Mouse (Mus musculus) frontal cortex, adult 2 months (tissue): ENCODE results near the gene AL731706.2. TPM values are rescaled to one million over a fixed set of nuclear protein-coding genes. Genes with fewer than 3 reads are reported as not detected.
A peak's percentile ranks its signal among the peaks of the same experiment; 100 is the strongest.
"Not testable (repeated sequence)": the region's sequence is repeated elsewhere in the genome, so short reads cannot be mapped to it uniquely, and the experiment has no call there.

Experiments
- DNase-seq, 2 experiments: peaks; one replicate each; pipeline ENCODE4 v3.0.0; 2022; ENCODE audit warnings: low spot score in 1 of 2; ENCODE audit errors: extremely low spot score in 1 of 2
- polyA plus RNA-seq: library from polyadenylated mRNA; depleted of rRNA; stranded (reverse); fragments of >200 nt; gene quantifications from 2 replicates; pipeline ENCODE4 v1.2.3, GENCODE M21; 2012; rRNA removed

The AL731706.2 gene
- 24.0 TPM in 1 of 2 replicates, not detected in the other for polyA plus RNA-seq

GRCm38 (mm10) chr2:136885579-136885978, at the start of gene AL731706.2:
AL731706.2 (minus strand) TSS chr2:136885679.
- no peak for DNase-seq

GRCm38 (mm10) chr2:136921003-136921408, 35.5 kb upstream of the AL731706.2 start:
- peak; percentile 34 to 61 for DNase-seq

- DNase-seq = no peak
Measured at GRCm38 (mm10) chr2:136920257-136920993, 34.9 kb upstream of the AL731706.2 start.

GRCm38 (mm10) chr2:136919433-136919832, 34.0 kb upstream of the AL731706.2 start:
- DNase-seq = peak in 1 of 2 experiments; percentile 11

- DNase-seq = peak in 1 of 2 experiments; percentile 57
Measured at GRCm38 (mm10) chr2:136914334-136914902, 28.9 kb upstream of the AL731706.2 start.

- no peak for DNase-seq
Measured at GRCm38 (mm10) chr2:136913021-136913420, 27.5 kb upstream of the AL731706.2 start.

GRCm38 (mm10) chr2:136911958-136912411, 26.5 kb upstream of the AL731706.2 start:
- no peak for DNase-seq

GRCm38 (mm10) chr2:136909298-136909697, 23.8 kb upstream of the AL731706.2 start:
- no peak for DNase-seq

- DNase-seq = no peak
Measured at GRCm38 (mm10) chr2:136908596-136908995, 23.1 kb upstream of the AL731706.2 start.

- no peak for DNase-seq
Measured at GRCm38 (mm10) chr2:136896131-136896530, 10.7 kb upstream of the AL731706.2 start.

GRCm38 (mm10) chr2:136894494-136894893, 9.0 kb upstream of the AL731706.2 start:
- DNase-seq = no peak

GRCm38 (mm10) chr2:136891951-136892371, 6.5 kb upstream of the AL731706.2 start:
- DNase-seq = peak; percentile 99

GRCm38 (mm10) chr2:136891068-136891950, 5.8 kb upstream of the AL731706.2 start, which contains the start of the genes Slx4ip, AL731706.1 and Mkks:
Slx4ip (plus strand) TSS chr2:136891218.
AL731706.1 (minus strand) TSS chr2:136891389.
Mkks (minus strand) TSS chr2:136891389.
- peak; percentile 99 to 100 for DNase-seq

- not testable (repeated sequence) for DNase-seq
Measured at GRCm38 (mm10) chr2:136890716-136891067, 5.2 kb upstream of the AL731706.2 start.

GRCm38 (mm10) chr2:136886846-136887245, 1.4 kb upstream of the AL731706.2 start:
- peak in 1 of 2 experiments; percentile 69 for DNase-seq

- DNase-seq = no peak
Measured at GRCm38 (mm10) chr2:136854543-136855388, 30.7 kb downstream of the AL731706.2 start.

- DNase-seq = no peak
Measured at GRCm38 (mm10) chr2:136850366-136850765, 35.1 kb downstream of the AL731706.2 start.

- DNase-seq = no peak
Measured at GRCm38 (mm10) chr2:136837994-136838393, 47.5 kb downstream of the AL731706.2 start.

GRCm38 (mm10) chr2:136835882-136836281, 49.6 kb downstream of the AL731706.2 start:
- DNase-seq = peak; percentile 14 to 70
